Mouse (Mus musculus): ENCODE measurements around the gene Pofut2. TPM values are rescaled to one million over a fixed set of nuclear protein-coding genes. Genes with fewer than 3 reads are reported as not detected.
"Not testable (repeated sequence)": the region's sequence is repeated elsewhere in the genome, so short reads cannot be mapped to it uniquely, and the experiment has no call there.

The Pofut2 gene
- total RNA-seq, 2 experiments from 2014 or later, result 19.9 to 23.2 TPM

GRCm38 (mm10) chr10:77258041-77258590, 902 bp upstream of the Pofut2 start:
- intact Hi-C loops (cut with DNase I), result no loop called here

DNA sequence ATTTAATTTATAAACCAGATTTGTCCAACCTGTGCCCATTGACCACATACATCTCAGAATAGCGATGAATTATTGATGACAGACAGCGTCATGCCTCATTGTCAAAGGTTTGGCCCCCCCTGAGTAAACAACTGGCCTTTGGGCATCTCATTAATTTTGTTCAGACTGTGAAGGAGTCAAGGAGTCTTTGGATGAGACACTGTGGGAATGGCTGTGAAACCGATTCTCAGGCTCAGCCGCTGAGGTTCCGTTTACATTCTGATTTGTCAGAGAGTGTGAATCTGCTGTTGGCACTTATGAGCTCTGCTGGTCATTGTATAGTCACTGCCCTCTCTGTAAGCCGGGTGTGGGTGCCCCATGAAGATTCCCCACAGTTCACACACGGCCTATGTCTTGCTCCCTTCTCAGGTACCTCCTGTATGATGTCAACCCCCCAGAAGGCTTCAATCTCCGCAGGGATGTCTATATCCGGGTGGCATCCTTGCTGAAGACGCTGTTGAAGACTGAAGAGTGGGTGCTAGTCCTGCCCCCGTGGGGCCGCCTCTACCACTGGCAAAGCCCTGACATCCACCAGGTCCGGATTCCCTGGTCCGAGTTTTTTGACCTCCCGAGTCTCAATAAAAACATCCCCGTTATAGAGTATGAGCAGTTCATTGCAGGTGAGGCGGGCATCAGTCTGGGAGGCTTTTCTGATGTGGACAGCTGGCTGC, 1.3 kb downstream of the Pofut2 start:
- intact Hi-C loops (cut with DNase I), result no loop called here
- DNase-seq, result no peak

More at GRCm38 (mm10) chr10:77258041-77258590, 902 bp upstream of the Pofut2 start:
- no peak for DNase-seq

GRCm38 (mm10) chr10:77266281-77266680, 7.3 kb downstream of the Pofut2 start:
- DNase-seq, result no peak
- intact Hi-C loops (cut with DNase I), result no loop called here

GRCm38 (mm10) chr10:77267027-77267426, 8.0 kb downstream of the Pofut2 start:
- DNase-seq, result no peak
- intact Hi-C loops (cut with DNase I), result no loop called here

- intact Hi-C loops (cut with DNase I), result no loop called here
- DNase-seq, result no peak
These were observed 10.1 kb downstream of the Pofut2 start for GRCm38 (mm10) chr10:77269129-77269528.

DNA sequence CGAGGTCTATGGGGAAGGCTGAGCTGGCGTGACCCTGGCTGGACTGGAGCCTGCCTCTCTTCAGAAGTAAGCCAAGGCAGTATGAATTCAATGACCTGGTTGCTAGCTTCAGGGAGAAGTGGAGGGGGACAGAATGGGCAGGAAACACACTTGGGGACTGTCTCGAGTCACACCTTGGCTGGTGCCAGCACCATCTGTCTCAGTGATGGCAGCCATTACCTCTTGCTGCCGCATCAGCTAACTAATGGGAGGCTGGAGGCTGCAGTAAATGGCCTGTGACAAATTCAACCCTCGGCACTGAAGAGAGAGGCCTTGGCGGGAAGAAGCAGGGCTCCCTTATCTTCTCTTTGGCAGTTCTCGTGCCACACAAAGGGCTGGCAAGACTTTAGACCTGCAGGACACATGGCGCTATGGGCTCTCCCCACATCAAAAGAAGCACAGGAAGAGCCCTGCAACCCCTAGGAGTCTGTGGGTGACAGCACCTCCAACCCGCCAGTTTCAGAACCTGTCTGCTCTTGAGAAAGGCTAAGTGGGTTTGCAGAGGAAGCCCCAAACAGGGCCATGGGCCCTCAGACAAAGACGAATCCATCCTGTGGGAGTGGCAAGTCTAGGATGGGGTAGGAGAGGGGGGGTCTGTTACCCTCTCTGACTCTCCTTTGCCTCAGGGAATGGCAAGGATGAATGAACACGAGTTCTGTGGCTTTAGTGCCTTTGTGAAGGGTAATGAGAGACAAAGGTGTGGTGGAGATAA, 14.1 kb downstream of the Pofut2 start:
- intact Hi-C loops (cut with DNase I), result no loop called here
- no peak for DNase-seq

GRCm38 (mm10) chr10:77273798-77274197, 14.8 kb downstream of the Pofut2 start:
- no peak for DNase-seq
- intact Hi-C loops (cut with DNase I), result no loop called here

GRCm38 (mm10) chr10:77282085-77282484, 23.1 kb downstream of the Pofut2 start:
- intact Hi-C loops (cut with DNase I), result loop anchor here (2.0 kb wide), 1 partner anchor 71 kb away; no protein-coding TSS in a partner anchor
- not testable (repeated sequence) for DNase-seq

DNA sequence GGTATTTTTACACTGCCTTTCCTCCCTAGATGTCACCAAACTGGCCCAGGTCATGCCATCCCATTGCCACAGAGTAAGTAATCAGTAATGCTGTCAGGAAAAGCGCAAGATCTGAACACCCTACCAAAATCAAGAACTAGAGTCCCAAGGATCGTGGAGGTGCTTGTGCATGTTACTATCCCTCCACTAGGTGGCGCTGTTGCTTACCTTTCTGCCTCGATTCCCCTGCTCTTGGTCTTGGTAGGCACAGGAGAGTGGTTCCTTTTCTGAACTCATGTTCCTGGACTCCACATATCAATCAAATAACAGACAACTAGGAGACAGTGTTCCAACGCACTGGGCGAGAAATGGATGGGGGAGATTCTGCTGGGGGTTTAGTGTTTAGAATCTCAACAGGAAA, 23.8 kb downstream of the Pofut2 start:
- DNase-seq, result peak; percentile 39 to 70
- intact Hi-C loops (cut with DNase I), result loop anchor here (2.0 kb wide), 1 partner anchor 70 kb away; no protein-coding TSS in a partner anchor

DNA sequence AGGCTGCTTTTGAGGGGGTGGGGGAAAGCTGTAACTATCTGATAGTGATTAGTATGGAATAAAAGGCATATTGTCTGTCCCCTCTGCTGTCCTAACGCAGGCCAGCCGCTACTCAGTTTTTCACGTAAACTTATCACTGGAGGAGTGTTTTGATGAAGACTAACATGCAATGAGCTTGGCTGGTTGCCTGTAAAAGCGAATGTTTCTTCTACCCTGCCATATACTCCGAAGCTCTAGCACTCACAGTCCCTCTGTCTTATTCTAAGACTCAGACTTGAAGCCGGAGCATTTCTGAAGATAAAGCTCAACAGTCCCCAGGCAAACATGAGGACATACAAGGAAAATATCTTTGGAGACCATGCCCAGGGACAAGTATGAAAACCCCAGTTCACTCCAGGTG, 25.8 kb downstream of the Pofut2 start:
- DNase-seq, result no peak
- intact Hi-C loops (cut with DNase I), result loop anchor here (2.0 kb wide), 1 partner anchor 224 kb away; no protein-coding TSS in a partner anchor

- DNase-seq, result no peak
- intact Hi-C loops (cut with DNase I), result no loop called here
These were observed 28.6 kb downstream of the Pofut2 start for GRCm38 (mm10) chr10:77287626-77288025.

GRCm38 (mm10) chr10:77288639-77289195, 29.7 kb downstream of the Pofut2 start:
- no peak for DNase-seq
- intact Hi-C loops (cut with DNase I), result no loop called here

DNA sequence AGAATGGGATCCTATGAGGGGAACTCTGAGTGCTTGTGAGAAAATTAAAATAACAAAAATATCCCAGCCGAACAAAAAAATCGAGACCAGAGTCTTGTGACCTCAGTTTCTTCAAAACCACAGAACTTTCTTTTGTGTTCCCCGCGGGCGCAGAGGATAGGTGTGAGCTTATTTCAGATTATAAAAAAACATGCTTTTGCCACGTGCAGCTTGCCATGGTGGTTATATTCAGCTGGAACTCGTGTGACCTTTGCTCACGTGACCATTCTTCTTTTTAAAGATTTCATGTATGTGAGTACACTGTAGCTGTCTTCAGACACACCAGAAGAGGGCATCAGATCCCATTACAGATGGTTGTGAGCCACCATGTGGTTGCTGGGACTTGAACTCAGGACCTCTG, 30.5 kb downstream of the Pofut2 start:
- no peak for DNase-seq
- intact Hi-C loops (cut with DNase I), result no loop called here

DNA sequence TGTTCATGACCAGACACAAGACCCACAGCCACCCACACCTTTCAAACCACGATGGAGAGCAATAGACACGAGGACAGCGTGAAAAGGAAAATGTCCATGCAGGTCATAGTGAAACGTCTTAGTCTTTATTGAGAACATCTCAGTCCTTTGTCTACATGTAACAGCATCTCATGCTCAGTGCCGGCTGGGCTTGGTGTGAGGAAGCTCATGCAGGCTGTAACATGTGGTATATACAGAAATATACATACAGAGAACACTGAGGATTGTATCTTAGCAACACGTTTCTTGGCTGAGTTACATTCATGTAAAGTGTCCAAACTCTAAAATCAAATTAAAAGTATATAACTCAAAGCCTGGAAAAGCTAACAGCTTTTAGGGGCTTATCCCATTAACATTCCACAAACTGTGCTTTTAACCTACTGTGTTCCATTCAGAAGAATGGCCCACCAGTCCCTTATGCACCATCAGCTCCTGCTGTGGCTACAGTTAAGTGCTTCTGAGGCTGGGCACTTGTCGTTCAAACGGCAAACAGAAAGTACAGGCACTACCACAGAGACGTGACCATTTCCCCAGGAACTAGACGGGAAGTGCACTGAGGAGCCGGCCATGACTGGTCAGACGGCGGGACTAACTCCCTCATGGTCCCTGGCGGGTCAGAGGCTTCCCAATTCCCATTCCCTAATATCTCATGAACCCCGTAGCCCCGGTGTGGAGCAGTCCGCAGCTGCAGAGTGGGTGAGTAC, 31.8 kb downstream of the Pofut2 start:
- intact Hi-C loops (cut with DNase I), result no loop called here
- DNase-seq, result no peak

GRCm38 (mm10) chr10:77294691-77295090, 35.7 kb downstream of the Pofut2 start:
- intact Hi-C loops (cut with DNase I), result no loop called here
- no peak for DNase-seq

- intact Hi-C loops (cut with DNase I), result no loop called here
- no peak for DNase-seq
These were observed 39.6 kb downstream of the Pofut2 start for GRCm38 (mm10) chr10:77298621-77299020.

- no peak for DNase-seq
- intact Hi-C loops (cut with DNase I), result no loop called here
These were observed 40.2 kb downstream of the Pofut2 start for GRCm38 (mm10) chr10:77299194-77299593.

GRCm38 (mm10) chr10:77300237-77300933, 41.4 kb downstream of the Pofut2 start:
- intact Hi-C loops (cut with DNase I), result no loop called here

DNA sequence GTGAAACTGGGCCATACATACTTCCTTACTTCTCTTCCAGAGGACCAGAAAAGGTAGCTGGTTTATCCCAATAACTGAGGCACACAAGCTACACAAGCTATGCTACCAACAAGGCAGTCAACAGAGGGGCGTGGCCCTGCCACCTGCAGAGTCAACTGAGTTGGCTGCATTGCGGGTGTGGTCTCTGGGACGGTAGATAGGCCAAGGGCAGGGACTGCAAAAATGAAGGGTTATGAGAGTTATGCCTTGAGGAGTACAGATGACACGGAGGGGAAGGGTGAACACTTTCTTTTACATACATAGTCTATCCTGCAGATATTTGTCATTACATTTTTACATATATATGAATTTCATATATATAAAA, 41.9 kb downstream of the Pofut2 start:
- no peak for DNase-seq
- intact Hi-C loops (cut with DNase I), result no loop called here

More at GRCm38 (mm10) chr10:77300237-77300933, 41.4 kb downstream of the Pofut2 start:
- no peak for DNase-seq

GRCm38 (mm10) chr10:77304362-77304761, 45.3 kb downstream of the Pofut2 start:
- no peak for DNase-seq
- intact Hi-C loops (cut with DNase I), result no loop called here
